Mouse (Mus musculus) neural tube, embryonic 11.5 days (tissue): ENCODE measurements around the gene Adamts14. TPM values are rescaled to one million over a fixed set of nuclear protein-coding genes. Genes with fewer than 3 reads are reported as not detected.

ENCODE experiments used
- ATAC-seq: fragments of 200-750 bp; cut with Nextera tagmentation; 2 replicates; pipeline ENCODE4 v1.8.0; 2017; ENCODE audit warnings: moderate number of reproducible peaks, mild to moderate bottlenecking, moderate TSS enrichment, moderate library complexity; ENCODE audit not compliant: insufficient read depth, low FRiP score, low TSS enrichment
- DNase-seq: peaks from one replicate; pipeline ENCODE4 v3.0.0-alpha.2; 2015; ENCODE audit warnings: low spot score
- H3K27ac ChIP-seq: fragments of 300-500 bp; sonication (generic); 2 replicates; pipeline ENCODE4 v1.5.1; 2014; ENCODE audit warnings: low read depth, mild to moderate bottlenecking, low read length
- H3K27me3 ChIP-seq: fragments of 300-500 bp; sonication (generic); 2 replicates; pipeline ENCODE4 v1.6.1; 2014; ENCODE audit warnings: mild to moderate bottlenecking, low read length, mixed read lengths; ENCODE audit not compliant: control insufficient read depth, insufficient read depth
- H3K36me3 ChIP-seq: fragments of 300-500 bp; sonication (generic); 2 replicates; pipeline ENCODE4 v1.6.1; 2014; ENCODE audit warnings: mild to moderate bottlenecking, low read length, moderate library complexity, mixed read lengths; ENCODE audit not compliant: control insufficient read depth, insufficient read depth
- H3K4me1 ChIP-seq: fragments of 300-500 bp; sonication (generic); 2 replicates; pipeline ENCODE4 v1.6.1; 2014; ENCODE audit warnings: low read length, mixed read lengths; ENCODE audit not compliant: control insufficient read depth, insufficient read depth
- H3K4me2 ChIP-seq: fragments of 300-500 bp; sonication (generic); 2 replicates; pipeline ENCODE4 v1.6.1; 2014; ENCODE audit warnings: low read depth, mild to moderate bottlenecking, moderate library complexity
- H3K4me3 ChIP-seq: fragments of 300-500 bp; sonication (generic); 2 replicates; pipeline ENCODE4 v1.5.1; 2014; ENCODE audit warnings: low read depth, low read length
- H3K9ac ChIP-seq: fragments of 300-500 bp; sonication (generic); 2 replicates; pipeline ENCODE4 v1.6.1; 2014; ENCODE audit warnings: mild to moderate bottlenecking, low read length
- H3K9me3 ChIP-seq: fragments of 300-500 bp; sonication (generic); 2 replicates; pipeline ENCODE4 v1.6.1; 2016; ENCODE audit warnings: low read length; ENCODE audit not compliant: control insufficient read depth
- WGBS: fragments of 180-500 bp; shearing (Covaris S2); extraction: QIAGEN DNeasy Blood & Tissue Kit; methylation state at CpG from one replicate; pipeline ENCODE4 v1.1.7; 2014; 5-methylcytosine and 5-hydroxymethylcytosine counted together
- polyA plus RNA-seq: library from polyadenylated mRNA; unstranded; fragments of >200 nt; fragmentation: Nextera tagmentation; extraction: Ambion mirVana; gene quantifications from 2 replicates; pipeline ENCODE4 v1.2.1, GENCODE M21; 2014

Gene Adamts14
- polyA plus RNA-seq, 1 experiment from 2014 or later = 0.34 TPM

DNA sequence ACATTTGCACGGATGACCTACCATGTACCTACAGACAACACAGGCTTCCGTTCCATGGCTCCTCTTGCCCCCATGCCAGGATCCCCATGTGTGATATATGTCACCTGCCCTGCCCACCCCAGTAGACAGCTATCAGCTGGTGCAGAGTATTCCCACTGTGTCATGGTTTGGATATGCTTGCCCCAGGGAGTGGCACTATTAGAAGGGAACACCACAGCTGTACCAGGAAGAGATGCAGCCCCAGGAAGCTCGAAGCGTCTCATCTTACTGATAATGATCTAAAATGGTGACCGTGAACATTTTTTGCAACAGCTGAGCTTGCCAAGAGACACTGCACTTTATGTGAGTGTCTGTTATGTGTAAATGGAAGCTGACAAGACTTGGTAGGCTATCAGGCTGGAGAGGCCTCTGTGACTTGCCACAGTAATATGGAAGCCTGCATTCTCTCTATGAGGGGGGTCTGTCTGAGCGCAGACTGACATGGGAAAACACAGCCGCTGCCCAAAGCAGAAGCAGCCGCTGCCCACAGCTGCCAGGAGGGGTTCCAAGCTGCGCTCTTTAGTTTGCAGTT, 65.0 kb downstream of the Adamts14 start:
- no peaks in the 10 kb centered on the region for H3K4me1 ChIP-seq
- H3K4me2 ChIP-seq = no peak overlapping the region
- H3K9me3 ChIP-seq = no peaks in the 10 kb centered on the region
- DNase-seq (no peak), ATAC-seq (no peak)
- WGBS = 83% methylated on average over 9 of the region's 9 CpGs
- H3K27ac ChIP-seq = no peak overlapping the region
- no peak overlapping the region for H3K9ac ChIP-seq
- no peaks in the 10 kb centered on the region for H3K27me3 ChIP-seq
- H3K4me3 ChIP-seq = no peak overlapping the region
- H3K36me3 ChIP-seq = no peaks in the 10 kb centered on the region

GRCm38 (mm10) chr10:61203930-61204329, 69.3 kb downstream of the Adamts14 start:
- Histone ChIP-seq H3K4me1 (no peaks in the 10 kb centered on the region), H3K27ac (no peak overlapping the region), H3K4me3 (no peak overlapping the region), H3K9ac (no peak overlapping the region), H3K36me3 (no peaks in the 10 kb centered on the region), H3K4me2 (no peak overlapping the region), H3K27me3 (no peaks in the 10 kb centered on the region), H3K9me3 (no peaks in the 10 kb centered on the region)
- DNase-seq (no peak), ATAC-seq (no peak)
- 75% methylated on average over 3 of the region's 3 CpGs for WGBS

GRCm38 (mm10) chr10:61201596-61202318, 71.5 kb downstream of the Adamts14 start:
- Histone ChIP-seq H3K27me3 (no peaks in the 10 kb centered on the region), H3K4me2 (no peak overlapping the region), H3K4me1 (no peaks in the 10 kb centered on the region), H3K36me3 (no peaks in the 10 kb centered on the region), H3K4me3 (no peak overlapping the region), H3K9me3 (no peaks in the 10 kb centered on the region), H3K9ac (no peak overlapping the region), H3K27ac (no peak overlapping the region)
- no peak for DNase-seq
- no peak for ATAC-seq
- 83% methylated on average over 12 of the region's 12 CpGs for WGBS

DNA sequence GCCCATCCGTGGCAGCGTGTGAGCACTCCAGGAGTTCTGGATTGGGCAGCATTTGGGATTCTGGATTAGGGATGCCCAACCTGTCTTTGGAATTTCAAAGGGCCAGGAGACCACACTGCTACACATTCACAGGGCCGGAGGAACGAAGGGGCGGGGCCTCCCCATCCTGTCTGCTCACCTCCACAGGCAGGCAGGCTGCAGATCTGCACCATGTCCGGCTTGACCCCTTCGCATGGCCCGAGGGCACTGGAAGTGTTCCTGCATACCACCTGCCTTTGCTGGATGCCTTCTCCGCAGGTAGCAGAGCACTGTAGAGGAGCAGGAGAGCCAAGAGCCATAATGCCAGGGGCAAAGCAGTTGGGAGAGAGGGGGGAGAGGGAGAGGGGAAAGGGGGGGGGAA, 72.2 kb downstream of the Adamts14 start:
- Histone ChIP-seq H3K4me2 (no peak overlapping the region), H3K9me3 (no peaks in the 10 kb centered on the region), H3K9ac (no peak overlapping the region; the same call in 1 of the 2 replicates), H3K27ac (no peak overlapping the region), H3K36me3 (no peaks in the 10 kb centered on the region), H3K4me1 (no peaks in the 10 kb centered on the region), H3K4me3 (no peak overlapping the region), H3K27me3 (no peaks in the 10 kb centered on the region)
- 58% methylated on average over 9 of the region's 9 CpGs for WGBS
- DNase-seq = no peak
- no peak for ATAC-seq

DNA sequence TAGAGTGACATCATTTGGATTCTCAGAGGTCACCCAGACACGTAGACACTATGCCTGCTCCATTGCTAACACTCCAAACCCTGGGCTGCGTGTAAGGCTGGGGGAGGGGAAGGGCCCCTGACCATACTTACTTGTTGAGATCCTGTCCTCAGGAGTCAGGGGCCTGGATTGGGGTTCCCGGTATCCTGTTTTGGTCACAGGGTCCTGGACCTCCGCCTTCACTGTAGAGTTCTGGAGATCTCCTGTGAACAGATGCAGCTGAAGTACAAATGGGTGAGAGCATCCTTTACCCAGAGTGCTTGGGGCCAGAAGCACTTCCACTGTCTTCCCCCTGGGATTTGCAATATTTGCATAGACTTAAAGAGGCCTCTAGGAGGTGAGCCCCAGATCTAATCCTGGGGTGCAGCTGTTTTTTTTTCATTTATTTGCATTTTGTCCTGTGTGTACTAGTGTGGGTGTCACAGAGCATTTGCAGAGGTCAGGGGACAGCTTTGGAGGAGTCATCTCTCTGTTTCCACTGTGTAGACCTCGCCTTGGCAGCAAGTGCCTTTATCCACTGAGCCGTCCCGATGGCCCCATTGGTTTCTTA, 72.9 kb downstream of the Adamts14 start:
- Histone ChIP-seq H3K9ac (no peak overlapping the region), H3K4me3 (no peak overlapping the region), H3K9me3 (no peaks in the 10 kb centered on the region), H3K27ac (no peak overlapping the region), H3K27me3 (no peaks in the 10 kb centered on the region), H3K36me3 (no peaks in the 10 kb centered on the region), H3K4me1 (no peaks in the 10 kb centered on the region), H3K4me2 (no peak overlapping the region)
- DNase-seq (no peak), ATAC-seq (no peak)
- 68% methylated on average over 7 of the region's 7 CpGs for WGBS

DNA sequence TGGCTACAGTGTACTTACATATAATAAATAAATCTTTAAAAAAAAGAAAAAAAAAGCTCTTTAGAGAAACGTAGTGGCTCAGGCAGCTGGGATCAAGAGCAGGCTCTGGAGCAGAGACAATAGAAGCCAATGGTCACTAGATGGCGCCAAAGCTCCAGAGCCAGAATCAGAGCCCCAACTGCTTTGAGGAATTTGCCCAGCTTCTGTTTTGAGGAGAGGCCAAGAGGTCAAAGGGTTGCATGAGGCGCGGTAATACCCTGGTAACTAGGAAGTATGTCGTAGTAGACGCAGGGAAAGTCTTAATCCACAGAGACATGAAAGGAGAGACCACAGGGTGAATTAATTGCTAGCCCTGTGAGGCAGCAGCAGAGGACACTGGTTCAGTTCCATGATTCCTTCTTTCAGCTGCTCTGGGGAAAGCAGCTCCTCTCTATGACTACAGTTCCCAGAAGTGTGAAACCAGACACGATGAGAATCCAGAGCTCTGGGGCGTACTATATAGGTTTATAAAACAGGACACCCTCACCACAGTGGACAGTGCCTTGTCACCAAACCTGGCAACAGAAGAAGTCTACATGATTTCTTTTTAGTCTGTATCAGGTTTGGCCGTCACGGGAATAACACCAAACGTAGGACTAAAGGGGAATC, 73.5 kb downstream of the Adamts14 start:
- Histone ChIP-seq H3K4me3 (no peak overlapping the region), H3K9ac (no peak overlapping the region), H3K27me3 (no peaks in the 10 kb centered on the region), H3K9me3 (no peaks in the 10 kb centered on the region), H3K4me1 (no peaks in the 10 kb centered on the region), H3K27ac (no peak overlapping the region), H3K36me3 (no peaks in the 10 kb centered on the region), H3K4me2 (no peak overlapping the region)
- 30% methylated on average over 11 of the region's 11 CpGs for WGBS
- ATAC-seq = no peak
- peak; percentile 86 for DNase-seq

DNA sequence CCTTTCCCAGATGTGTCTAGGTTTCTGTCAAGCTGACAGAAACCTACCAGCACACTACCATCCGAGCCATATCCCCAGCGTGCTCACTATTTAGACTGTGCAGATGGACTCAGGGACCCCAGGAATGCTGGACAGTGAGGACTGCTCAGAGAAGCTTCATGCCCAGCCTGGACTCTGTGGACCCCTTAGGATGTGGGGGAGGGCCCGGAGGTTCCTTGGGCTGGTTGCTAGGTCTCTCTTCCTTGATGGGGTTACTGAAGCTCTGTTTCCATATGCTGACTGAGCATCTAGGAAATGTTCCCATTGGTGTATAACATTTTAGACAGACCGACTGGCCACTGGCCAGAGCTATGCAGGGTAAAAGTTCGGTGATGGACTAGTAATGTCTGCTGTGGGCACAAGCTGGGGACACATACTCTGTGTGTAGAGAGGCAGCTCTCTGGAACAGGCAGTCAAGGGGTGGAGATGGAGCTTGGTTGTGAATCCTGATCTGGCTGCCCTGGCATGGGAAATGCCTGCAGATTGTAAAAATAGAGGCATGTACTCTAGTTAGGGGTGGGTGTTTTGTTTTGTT, 77.4 kb downstream of the Adamts14 start:
- 91% methylated on average over 5 of the region's 5 CpGs for WGBS
- Histone ChIP-seq H3K27me3 (no peaks in the 10 kb centered on the region), H3K4me2 (no peak overlapping the region), H3K9me3 (no peaks in the 10 kb centered on the region), H3K4me3 (no peak overlapping the region), H3K4me1 (no peaks in the 10 kb centered on the region), H3K36me3 (no peaks in the 10 kb centered on the region), H3K9ac (no peak overlapping the region), H3K27ac (no peak overlapping the region)
- no peak for DNase-seq
- ATAC-seq = no peak

DNA sequence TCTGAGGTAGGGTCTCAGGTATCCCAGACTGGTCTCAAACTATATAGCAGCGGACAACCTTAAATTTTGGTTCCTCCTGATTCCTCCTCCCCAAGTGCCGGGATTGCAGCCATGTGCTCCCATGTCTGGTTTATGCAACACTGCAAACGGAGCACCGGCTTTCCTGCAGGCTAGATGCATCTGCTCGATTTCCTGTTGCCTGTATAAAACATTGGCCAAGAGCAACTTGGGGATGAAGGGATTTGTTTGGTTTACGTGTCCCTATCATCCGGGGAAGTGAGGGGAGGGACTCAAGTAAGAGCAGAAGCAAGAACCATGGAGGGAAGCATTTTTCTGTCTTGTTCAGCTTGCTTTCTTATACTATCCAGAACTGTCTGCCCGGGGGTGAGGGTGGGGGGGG, 78.0 kb downstream of the Adamts14 start:
- no peak overlapping the region for H3K27ac ChIP-seq
- no peak overlapping the region for H3K4me3 ChIP-seq
- ATAC-seq = no peak
- no peak overlapping the region for H3K9ac ChIP-seq
- H3K27me3 ChIP-seq = no peaks in the 10 kb centered on the region
- H3K4me2 ChIP-seq = no peak overlapping the region
- no peaks in the 10 kb centered on the region for H3K36me3 ChIP-seq
- H3K4me1 ChIP-seq = no peaks in the 10 kb centered on the region
- no peak for DNase-seq
- H3K9me3 ChIP-seq = no peaks in the 10 kb centered on the region
- 87% methylated on average over 8 of the region's 8 CpGs for WGBS
